Mouse (Mus musculus) G1E (cell line): ENCODE data around the gene Dmrtc2. TPM values are rescaled to one million over a fixed set of nuclear protein-coding genes. Genes with fewer than 3 reads are reported as not detected.
"Not testable (repeated sequence)": the region's sequence is repeated elsewhere in the genome, so short reads cannot be mapped to it uniquely, and the experiment has no call there.

Source experiments
- ATAC-seq: 2 replicates; pipeline ENCODE4 v1.8.0; 2016; ENCODE audit warnings: mild to moderate bottlenecking; ENCODE audit not compliant: insufficient number of reproducible peaks, poor library complexity, low FRiP score, severe bottlenecking; ENCODE audit errors: extremely low read depth
- DNase-seq: peaks from one replicate; pipeline ENCODE4 v3.0.0; 2012; ENCODE audit warnings: low spot score
- H3K27me3 ChIP-seq: 2 replicates; pipeline ENCODE4 v1.6.1; 2012; ENCODE audit warnings: mild to moderate bottlenecking, low read length, inconsistent platforms; ENCODE audit not compliant: insufficient read depth
- H3K36me3 ChIP-seq: replicated peaks from 2 replicates; pipeline ENCODE3; 2012; ENCODE audit warnings: mild to moderate bottlenecking, inconsistent platforms
- H3K4me1 ChIP-seq: 2 replicates; pipeline ENCODE4 v1.6.1; 2012; ENCODE audit warnings: low read depth, low read length, inconsistent platforms, mixed read lengths; ENCODE audit not compliant: insufficient read depth
- H3K4me3 ChIP-seq: 2 replicates; pipeline ENCODE4 v1.5.1; 2012; ENCODE audit warnings: low read depth, mild to moderate bottlenecking, inconsistent platforms, low read length, moderate library complexity, mixed read lengths
- H3K9me3 ChIP-seq: replicated peaks from 2 replicates; pipeline ENCODE4 v1.6.1; 2012; ENCODE audit warnings: inconsistent platforms
- CTCF ChIP-seq: IDR thresholded peaks from 2 replicates; pipeline ENCODE4 v1.5.1; 2012; ENCODE audit warnings: low read depth, low read length, inconsistent platforms, mixed read lengths
- GATA1 ChIP-seq: IDR thresholded peaks from 2 replicates; pipeline ENCODE4 v1.6.1; 2012; ENCODE audit warnings: borderline replicate concordance, low read length, inconsistent platforms, mixed read lengths
- GATA2 ChIP-seq: IDR thresholded peaks from 2 replicates; pipeline ENCODE4 v1.6.1; 2012; ENCODE audit warnings: low read depth, low read length, inconsistent platforms, borderline replicate concordance
- POLR2AphosphoS5 ChIP-seq: IDR thresholded peaks from 2 replicates; pipeline ENCODE4 v1.6.1; 2012; ENCODE audit warnings: low read depth, low read length, inconsistent platforms; ENCODE audit not compliant: insufficient replicate concordance
- TAL1 ChIP-seq: conservative IDR thresholded peaks from 2 replicates; pipeline ENCODE4 v1.6.1; 2012; ENCODE audit warnings: low read depth, low read length, inconsistent platforms, mixed read lengths
- polyA plus RNA-seq: library from polyadenylated mRNA; stranded (reverse); fragments of >175 nt; gene quantifications from 2 replicates; pipeline ENCODE4 v1.2.3, GENCODE M21; 2012
- total RNA-seq, 2 experiments: library from RNA; stranded (forward) in 1 of 2; stranded (reverse) in 1 of 2; fragments of 200-1000 nt in 1 of 2; fragments of >200 nt in 1 of 2; fragmentation: Nextera tagmentation in 1 of 2; gene quantifications; 2 replicates each; pipeline ENCODE4 v1.2.3; 2014 to 2017

Dmrtc2 gene
- total RNA-seq (2014; fragmentation: Nextera tagmentation) = not detected in 2 replicates
- total RNA-seq (2017) = not detected in 2 replicates
- not detected in 2 replicates for polyA plus RNA-seq

GRCm38 (mm10) chr7:24869532-24870165 lies at the start of gene Dmrtc2, which contains the start of gene Lypd4:
Gene Dmrtc2 (plus strand): TSS chr7:24870057.
Gene Lypd4 (minus strand): TSS chr7:24869941.
- peaks cover 47% of the 10 kb centered on the region for H3K27me3 ChIP-seq
- no peak for DNase-seq
- H3K4me3 ChIP-seq = no peak within 1 kb of the TSS
- TF ChIP-seq TAL1 (no peak), GATA2 (no peak), POLR2AphosphoS5 (no peak), CTCF (no peak), GATA1 (no peak)
- no peak for ATAC-seq
- H3K9me3 ChIP-seq = no peaks in the 10 kb centered on the region
- no peaks in the 10 kb centered on the region for H3K4me1 ChIP-seq
- H3K36me3 ChIP-seq = no peaks in the 10 kb centered on the region

- Histone ChIP-seq H3K4me3 (no peak overlapping the region), H3K9me3 (no peaks in the 10 kb centered on the region), H3K36me3 (no peaks in the 10 kb centered on the region), H3K27me3 (peaks cover 8% of the 10 kb centered on the region; the same call in 1 of the 2 replicates), H3K4me1 (no peaks in the 10 kb centered on the region)
- no peak for ATAC-seq
- no peak for DNase-seq
- TF ChIP-seq GATA1 = no peak
- TF ChIP-seq CTCF = no peak
- TF ChIP-seq TAL1 = no peak
- no peak for TF ChIP-seq GATA2
- TF ChIP-seq POLR2AphosphoS5 = no peak
These were observed 45.4 kb upstream of the Dmrtc2 start for GRCm38 (mm10) chr7:24824452-24824851.

GRCm38 (mm10) chr7:24827181-24827580 lies 42.7 kb upstream of the Dmrtc2 start:
- Histone ChIP-seq H3K4me3 (no peak overlapping the region), H3K36me3 (no peaks in the 10 kb centered on the region), H3K27me3 (peaks cover 8% of the 10 kb centered on the region; the same call in 1 of the 2 replicates), H3K9me3 (no peaks in the 10 kb centered on the region), H3K4me1 (no peaks in the 10 kb centered on the region)
- TF ChIP-seq GATA1 (no peak), CTCF (no peak), TAL1 (no peak), GATA2 (no peak), POLR2AphosphoS5 (no peak)
- DNase-seq = no peak
- ATAC-seq = no peak

- ATAC-seq, H3K27me3 ChIP-seq, DNase-seq, H3K36me3 ChIP-seq, H3K9me3 ChIP-seq, H3K4me3 ChIP-seq: not testable (repeated sequence)
- H3K4me1 ChIP-seq = peaks cover 13% of the 10 kb centered on the region
These were observed 31.0 kb upstream of the Dmrtc2 start for GRCm38 (mm10) chr7:24838732-24839409.

GRCm38 (mm10) chr7:24839410-24839808 lies 30.4 kb upstream of the Dmrtc2 start:
- Histone ChIP-seq H3K4me3 (no peak overlapping the region), H3K4me1 (peaks cover 13% of the 10 kb centered on the region), H3K36me3 (no peaks in the 10 kb centered on the region), H3K27me3 (no peaks in the 10 kb centered on the region), H3K9me3 (no peaks in the 10 kb centered on the region)
- TF ChIP-seq GATA2 = no peak
- no peak for TF ChIP-seq POLR2AphosphoS5
- no peak for TF ChIP-seq CTCF
- TF ChIP-seq TAL1 = no peak
- TF ChIP-seq GATA1 = no peak
- no peak for ATAC-seq
- no peak for DNase-seq

- Histone ChIP-seq H3K4me1 (peaks cover 16% of the 10 kb centered on the region), H3K4me3 (no peak overlapping the region), H3K27me3 (no peaks in the 10 kb centered on the region), H3K9me3 (no peaks in the 10 kb centered on the region), H3K36me3 (no peaks in the 10 kb centered on the region)
- DNase-seq (no peak), ATAC-seq (no peak)
- TF ChIP-seq TAL1 = no peak
- TF ChIP-seq GATA1 = no peak
These were observed 29.5 kb upstream of the Dmrtc2 start for GRCm38 (mm10) chr7:24840331-24840730.
